19 mouse cellular contexts compared by ENCODE assay signal in genomic region chr14:121992395-121993280, GRCm38 (mm10). TPM values are rescaled to one million over a fixed set of nuclear protein-coding genes. Genes with fewer than 3 reads are reported as not detected.
DNase-seq lines count a peak whose midpoint lies in the region; ATAC-seq and TF ChIP-seq lines count a peak whose summit lies in the region.
"Had no signal": no experiment of that assay in that cellular context is flagged by ENCODE, and none has a peak within 500 bp of the region (broad histone marks: within the 10 kb centered on the region; RNA-seq: fewer than 3 reads in every experiment).

No protein-coding gene starts in this region.

- dilution Hi-C loops in CH12.LX (cut with MboI; ENCODE audit: extremely low pct_ligation_motif_present, extremely low pct_unique_long_range_greater_than_20kb, low sequenced_read_pairs): no loop called here

- no peak overlapping the region for H3K9ac ChIP-seq in liver, embryonic 11.5 days (ENCODE audit: low read depth, low read length)
- H3K9ac ChIP-seq in CH12.LX (ENCODE audit: insufficient read depth, low read depth): no peak overlapping the region
- H3K9ac ChIP-seq in stomach, postnatal 0 days (ENCODE audit: low read length): no peak overlapping the region
- H3K9ac ChIP-seq: neural tube, embryonic 13.5 days had no signal

- ATAC-seq in liver, embryonic 11.5 days (replicated peaks; ENCODE audit: low FRiP score): 0 out of 2 replicates have a peak, but pooled peaks have one; percentile 19
- no peak for ATAC-seq in stomach, postnatal 0 days (ENCODE audit: low FRiP score, low TSS enrichment)

- H3K9me3 ChIP-seq in liver, embryonic 11.5 days (ENCODE audit: control insufficient read depth, low read length): no peaks in the 10 kb centered on the region
- no peaks in the 10 kb centered on the region for H3K9me3 ChIP-seq in CH12.LX (replicated peaks; ENCODE audit: low read length)
- H3K9me3 ChIP-seq in stomach, postnatal 0 days (ENCODE audit: control insufficient read depth, low read length): no peaks in the 10 kb centered on the region
- H3K9me3 ChIP-seq: embryonic facial prominence, embryonic 10.5 days; G1E; neural tube, embryonic 13.5 days had no signal

- 78% methylated on average over 13 of the region's 13 CpGs for WGBS in liver, embryonic 11.5 days
- WGBS in stomach, postnatal 0 days: 79% methylated on average over 13 of the region's 13 CpGs

- TF ChIP-seq POLR2A in CH12.LX (IDR thresholded peaks at IDR 0.05; ENCODE audit: low read depth, low read length): no peak

- no peak for TF ChIP-seq EP300 in CH12.LX (IDR thresholded peaks at IDR 0.05; ENCODE audit: low read length)
- TF ChIP-seq EP300 in stomach, postnatal 0 days (optimal IDR thresholded peaks at IDR 0.05): no peak

- H3K4me3 ChIP-seq in liver, embryonic 11.5 days (ENCODE audit: low read depth, low read length): no peak overlapping the region
- no peak overlapping the region for H3K4me3 ChIP-seq in CH12.LX (replicated peaks in 1 of 3; ENCODE audit: low read depth in 2 of 3, low read length in 2 of 3, poor library complexity in 1 of 3)
- no peak overlapping the region for H3K4me3 ChIP-seq in stomach, postnatal 0 days (ENCODE audit: low read depth, low read length)
- H3K4me3 ChIP-seq: embryonic facial prominence, embryonic 10.5 days; neural tube, embryonic 13.5 days had no signal

- no peak for TF ChIP-seq RAD21 in CH12.LX (IDR thresholded peaks at IDR 0.05; ENCODE audit: low read depth, low read length)

- H3K36me3 ChIP-seq in liver, embryonic 11.5 days (ENCODE audit: control insufficient read depth, insufficient read depth, low read length): no peaks in the 10 kb centered on the region
- peaks cover 16 to 75% of the 10 kb centered on the region in 2 experiments for H3K36me3 ChIP-seq in CH12.LX (replicated peaks in 1 of 2; ENCODE audit: control insufficient read depth in 1 of 2, insufficient read depth in 1 of 2, low read length in 1 of 2)
- peaks cover 4% of the 10 kb centered on the region; the same call in 1 of the 2 replicates for H3K36me3 ChIP-seq in stomach, postnatal 0 days (ENCODE audit: control insufficient read depth, insufficient read depth, low read length)

- in situ Hi-C loops in CH12.LX (cut with MboI; ENCODE audit: low pct_ligation_motif_present, low pct_unique_long_range_greater_than_20kb, low sequenced_read_pairs): no loop called here

- no peaks in the 10 kb centered on the region for H3K4me1 ChIP-seq in liver, embryonic 11.5 days (replicated peaks; ENCODE audit: control insufficient read depth, insufficient read depth, low read length)
- H3K4me1 ChIP-seq in CH12.LX (ENCODE audit: control insufficient read depth in 1 of 2, insufficient read depth in 2 of 2): peaks cover 3 to 46% of the 10 kb centered on the region in 2 experiments; a peak in 3 of 4 replicates
- no peaks in the 10 kb centered on the region for H3K4me1 ChIP-seq in stomach, postnatal 0 days (replicated peaks; ENCODE audit: control insufficient read depth, insufficient read depth)
- H3K4me1 ChIP-seq: neural tube, embryonic 13.5 days had no signal

- no peaks in the 10 kb centered on the region for H3K27me3 ChIP-seq in liver, embryonic 11.5 days (replicated peaks; ENCODE audit: control insufficient read depth, insufficient read depth, low read length)
- H3K27me3 ChIP-seq in CH12.LX (replicated peaks): no peaks in the 10 kb centered on the region
- H3K27me3 ChIP-seq in stomach, postnatal 0 days (ENCODE audit: control insufficient read depth, insufficient read depth, low read length): no peaks in the 10 kb centered on the region
- H3K27me3 ChIP-seq: neural tube, embryonic 13.5 days had no signal

- no peak for DNase-seq in liver, embryonic 11.5 days (ENCODE audit: low spot score)
- DNase-seq in liver (no peak), CH12.LX (ENCODE audit: extremely low read depth) (no peak)
- DNase-seq in induced T-regulatory cell, adult 2 months (ENCODE audit: low read depth): peak; percentile 81
- peak; percentile 11 for DNase-seq in stomach, postnatal 0 days (ENCODE audit: low spot score)
- DNase-seq in ovary, adult 18-20 months (ENCODE audit: low spot score): no peak
- no peak for DNase-seq in testis, postnatal 10 days (ENCODE audit: low spot score)
- DNase-seq: cerebellum, adult 8-10 months; heart, postnatal 36 days; midbrain, embryonic 14.5 days; right cerebral cortex, postnatal 4 days had no signal

- no peak overlapping the region for H3K4me2 ChIP-seq in liver, embryonic 11.5 days
- H3K4me2 ChIP-seq in CH12.LX (ENCODE audit: insufficient read depth, low read depth, poor library complexity, severe bottlenecking): no peak overlapping the region
- no peak overlapping the region for H3K4me2 ChIP-seq in stomach, postnatal 0 days (replicated peaks; ENCODE audit: low read depth)
- H3K4me2 ChIP-seq: neural tube, embryonic 13.5 days had no signal

- no peak for TF ChIP-seq CTCF in CH12.LX (conservative IDR thresholded peaks at IDR 0.05 in 1 of 2, IDR thresholded peaks at IDR 0.05 in 1 of 2; ENCODE audit: low read depth in 2 of 2, low read length in 2 of 2)
- TF ChIP-seq CTCF in stomach, postnatal 0 days (IDR thresholded peaks at IDR 0.05; ENCODE audit: low read depth): no peak

- H3K79me2 ChIP-seq in CH12.LX (replicated peaks; ENCODE audit: control insufficient read depth, extremely low read depth, insufficient read depth, poor library complexity, severe bottlenecking): no peaks in the 10 kb centered on the region

- H3K27ac ChIP-seq in liver, embryonic 11.5 days (ENCODE audit: low read depth, low read length): no peak overlapping the region
- H3K27ac ChIP-seq in CH12.LX (ENCODE audit: insufficient read depth, low read depth): no peak overlapping the region
- no peak overlapping the region for H3K27ac ChIP-seq in stomach, postnatal 0 days (replicated peaks)
- H3K27ac ChIP-seq: embryonic facial prominence, embryonic 10.5 days; neural tube, embryonic 13.5 days had no signal

TF ChIP-seq in CH12.LX, 34 proteins besides CTCF, POLR2A, EP300 and RAD21:
- TF ChIP-seq UBTF (IDR thresholded peaks at IDR 0.05; ENCODE audit: low read depth, low read length) (no peak), JUN (IDR thresholded peaks at IDR 0.05; ENCODE audit: insufficient read depth, low read depth, low read length) (no peak), MAFK (IDR thresholded peaks at IDR 0.05; ENCODE audit: insufficient replicate concordance, low read length) (0 out of 2 replicates have a peak, but pooled peaks have one; percentile 17), ZMIZ1 (IDR thresholded peaks at IDR 0.05; ENCODE audit: low read depth, low read length) (no peak)
TF ChIP-seq in CH12.LX: peak in this region for 1.

RNA-seq across cellular contexts. Expression of gene Gpr183, which starts 27.6 kb away (rescaled TPM):
- 3.2 and 3.9 TPM in 2 replicates for polyA plus RNA-seq in liver, embryonic 11.5 days (2014; fragmentation: Nextera tagmentation; extraction: Ambion mirVana)
- total RNA-seq in CH12.LX (2012; rRNA removed) (3.6 and 4.0 TPM in 2 replicates), CH12.LX (2014; rRNA removed) (16.2 and 16.3 TPM in 2 replicates)
- 8.3 and 8.7 TPM in 2 replicates for polyA plus RNA-seq in CH12.LX (2012; ENCODE audit: insufficient read length, low read depth)
- polyA plus RNA-seq in stomach, postnatal 0 days (2015; fragmentation: Nextera tagmentation; extraction: Ambion mirVana): 1.8 and 2.0 TPM in 2 replicates

RNA-seq across cellular contexts. Expression of gene Timm8a2, which starts 41.8 kb away (rescaled TPM):
- not detected in 2 replicates for polyA plus RNA-seq in liver, embryonic 11.5 days (2014; fragmentation: Nextera tagmentation; extraction: Ambion mirVana)
- total RNA-seq in CH12.LX (2012; rRNA removed) (not detected in 2 replicates), CH12.LX (2014; rRNA removed) (not detected in 2 replicates)
- not detected in 2 replicates for polyA plus RNA-seq in CH12.LX (2012; ENCODE audit: insufficient read length, low read depth)
- not detected in 2 replicates for polyA plus RNA-seq in stomach, postnatal 0 days (2015; fragmentation: Nextera tagmentation; extraction: Ambion mirVana)
- total RNA-seq: G1E; gastrocnemius, adult 18-20 months; heart, postnatal 36 days; layer of hippocampus, adult 18-20 months had no signal
- polyA plus RNA-seq: embryonic facial prominence, embryonic 10.5 days; intestine, embryonic 16.5 days; liver, embryonic 16.5 days; midbrain, embryonic 14.5 days; neural tube, embryonic 13.5 days; urinary bladder, adult 2 months had no signal

Comparison
In these comparisons a context has a peak if more than half of its experiments do, and no peak if none do; other contexts are left out.
1. DNase-seq: peak in induced T-regulatory cell, adult 2 months (single experiment) and stomach, postnatal 0 days (single experiment); none in liver, embryonic 11.5 days (single experiment), liver (single experiment), CH12.LX (single experiment), ovary, adult 18-20 months (single experiment) and testis, postnatal 10 days (single experiment).